Mouse (Mus musculus) 416B (cell line): ENCODE measurements at regions not wholly inside any gene's neighbourhood (a gene's known extent, or its start where the extent isn't known, plus 50 kb on each side); places are given as distances from the start of the nearest gene placed in this dataset.

Source experiments
- DNase-seq: peaks from one replicate; pipeline ENCODE4 v3.0.0; 2011; ENCODE audit warnings: low read depth

DNA sequence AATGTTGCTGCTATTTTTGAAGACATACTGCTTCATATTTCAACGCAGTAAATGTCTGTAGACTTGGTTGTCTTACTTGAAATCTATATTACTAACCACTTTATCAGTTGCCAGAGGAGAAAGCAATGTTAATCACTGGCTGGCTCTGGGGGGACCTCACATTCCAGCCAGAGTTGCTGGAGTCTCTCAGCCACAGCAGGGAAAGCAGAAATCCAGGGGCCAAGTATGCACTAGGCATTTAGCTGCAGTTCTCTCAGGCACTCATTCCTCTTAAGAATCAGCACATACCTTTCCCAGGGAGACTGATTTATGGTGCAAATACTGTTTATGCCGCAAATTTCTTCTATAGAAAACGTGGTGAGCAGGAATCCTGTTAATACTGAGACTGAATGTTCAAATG is 933.6 kb upstream of the Lcorl start:
- DNase-seq, result no peak

DNA sequence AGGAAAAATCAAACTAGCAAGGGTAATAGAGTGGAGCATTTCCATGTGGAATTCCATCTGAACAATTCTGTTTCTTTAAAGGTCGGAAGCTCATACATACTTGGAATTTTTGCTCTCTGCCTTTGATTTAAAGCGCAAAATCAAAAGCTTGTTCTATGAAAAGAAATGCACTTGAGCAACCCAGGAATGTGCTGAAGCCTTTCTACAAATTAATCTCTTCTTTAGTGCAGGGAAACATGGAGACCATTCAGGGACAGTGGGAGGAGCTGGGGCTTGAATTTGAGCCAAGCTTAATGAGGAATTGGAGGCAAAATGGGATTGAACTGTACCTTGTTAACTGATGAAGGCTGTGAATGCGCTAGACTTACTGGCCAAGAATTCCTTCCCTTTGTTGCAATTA is 933.1 kb upstream of the Lcorl start:
- DNase-seq, result no peak

DNA sequence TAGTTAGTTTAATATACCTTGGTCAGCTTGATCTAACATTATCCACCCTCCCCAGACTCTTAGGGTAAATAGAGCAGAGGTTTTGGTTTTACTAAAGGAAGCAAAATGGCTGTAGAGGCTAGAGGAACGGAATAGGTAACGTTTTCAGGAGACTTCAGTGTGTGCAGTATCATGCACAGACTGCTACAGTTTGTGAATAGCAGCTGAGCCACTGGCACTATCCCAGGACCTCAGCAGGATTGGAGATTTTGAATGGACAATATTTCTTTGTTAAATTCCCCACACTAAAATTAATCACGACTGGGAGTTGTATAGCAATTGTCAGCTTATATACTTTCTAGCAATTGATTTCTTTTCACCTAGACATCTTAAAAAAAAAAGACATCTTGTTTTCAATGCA is 929.7 kb upstream of the Lcorl start:
- DNase-seq, result no peak

DNA sequence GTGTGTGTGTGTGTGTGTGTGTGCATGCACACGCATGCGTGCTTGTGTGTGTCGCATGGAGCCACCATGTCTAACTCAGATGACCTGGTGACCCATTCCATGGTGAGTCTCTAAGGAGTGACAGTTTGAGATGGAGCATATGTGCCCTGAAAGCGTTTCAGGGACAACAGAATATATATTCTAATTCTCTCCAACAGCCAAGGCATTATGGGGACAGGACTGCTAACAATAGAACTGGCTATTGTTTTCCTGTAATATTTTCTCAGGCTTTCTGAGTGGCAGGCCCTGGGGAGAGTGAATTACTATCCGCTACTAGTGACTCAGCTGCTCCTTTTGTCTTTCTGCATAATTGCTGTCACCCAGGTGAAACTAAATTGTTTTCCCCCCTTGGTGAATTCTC is 898.7 kb upstream of the Lcorl start:
- no peak for DNase-seq

DNA sequence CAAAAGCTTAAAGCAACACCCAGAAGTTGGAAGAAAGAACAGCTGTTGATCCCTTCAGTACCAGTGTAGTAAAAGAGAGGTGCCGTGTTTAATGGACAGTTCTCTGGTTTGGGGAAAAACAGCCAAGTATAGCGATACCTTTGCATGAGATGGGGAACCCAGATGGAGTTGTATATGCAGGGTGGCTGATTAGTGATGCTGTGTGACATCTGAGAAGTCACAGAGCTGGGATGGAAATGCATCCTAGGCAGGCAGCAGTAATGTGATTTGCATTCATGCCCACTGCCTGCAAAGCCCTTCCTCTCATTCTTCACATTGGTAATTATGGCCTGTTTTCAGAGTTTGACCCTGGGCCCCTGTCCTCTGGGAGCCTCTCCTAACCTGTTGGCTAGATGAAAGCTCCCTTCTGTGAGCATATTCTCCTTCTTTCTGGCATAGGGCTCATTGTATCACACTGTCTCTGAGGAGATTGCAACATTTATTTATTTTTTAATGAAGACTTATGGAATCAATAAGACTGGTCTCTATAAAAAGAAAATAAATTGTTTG is 882.7 kb upstream of the Lcorl start:
- no peak for DNase-seq

DNA sequence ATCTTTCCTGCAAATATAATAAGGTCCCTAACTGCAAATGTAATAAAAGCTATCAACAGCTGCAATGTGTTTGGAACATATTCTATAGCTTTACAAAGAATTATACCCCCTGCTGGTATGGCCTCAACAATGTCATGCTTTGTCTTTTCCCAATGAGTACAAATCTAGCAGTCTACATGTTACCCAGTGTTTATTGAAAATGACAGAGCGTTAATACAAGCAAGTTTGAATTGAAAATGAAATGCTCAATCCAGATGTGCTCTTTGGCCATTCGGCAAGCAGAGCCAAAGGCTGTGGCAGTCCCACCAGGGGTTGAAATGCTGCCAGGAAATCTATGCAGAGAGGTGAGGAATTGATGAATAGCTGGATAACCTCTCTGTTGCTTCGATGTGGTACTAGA is 875.1 kb upstream of the Lcorl start:
- no peak for DNase-seq

DNA sequence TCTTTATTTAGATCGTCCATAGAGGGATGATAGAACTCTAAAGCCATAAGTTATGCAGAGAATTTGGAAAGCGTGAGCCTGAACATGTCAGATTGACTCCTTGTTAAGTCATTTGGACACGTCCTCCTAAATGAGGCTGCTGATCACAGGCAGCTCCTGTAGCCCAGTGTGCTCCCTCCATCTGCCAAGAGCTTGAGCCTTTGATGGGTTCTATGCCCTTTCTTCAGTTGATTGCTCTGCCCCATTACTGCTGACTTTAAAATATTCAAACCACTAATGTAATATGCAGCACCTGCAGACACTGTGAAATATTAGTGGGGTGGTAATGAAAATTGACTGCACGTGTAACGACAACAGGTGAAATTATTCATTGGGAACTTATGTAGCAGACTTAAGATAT is 874.6 kb upstream of the Lcorl start:
- no peak for DNase-seq

DNA sequence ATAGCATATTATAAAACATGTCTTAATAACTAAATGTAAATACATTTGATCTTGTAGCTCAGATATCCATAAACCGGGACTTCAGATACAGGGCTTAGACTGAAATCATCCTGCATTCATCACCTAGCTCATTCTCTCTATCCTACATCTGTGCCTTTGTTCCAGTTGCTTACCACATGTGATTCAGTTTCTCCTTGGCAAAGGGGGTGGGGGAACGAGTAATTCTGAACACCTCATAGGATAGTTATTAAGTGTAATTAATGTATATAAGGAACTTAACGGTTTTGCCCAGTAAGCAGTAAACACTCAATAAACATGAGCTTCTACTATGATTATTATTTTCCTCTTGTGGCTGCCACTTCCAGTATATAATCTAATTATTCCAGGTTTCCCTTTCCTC is 873.9 kb upstream of the Lcorl start:
- no peak for DNase-seq

DNA sequence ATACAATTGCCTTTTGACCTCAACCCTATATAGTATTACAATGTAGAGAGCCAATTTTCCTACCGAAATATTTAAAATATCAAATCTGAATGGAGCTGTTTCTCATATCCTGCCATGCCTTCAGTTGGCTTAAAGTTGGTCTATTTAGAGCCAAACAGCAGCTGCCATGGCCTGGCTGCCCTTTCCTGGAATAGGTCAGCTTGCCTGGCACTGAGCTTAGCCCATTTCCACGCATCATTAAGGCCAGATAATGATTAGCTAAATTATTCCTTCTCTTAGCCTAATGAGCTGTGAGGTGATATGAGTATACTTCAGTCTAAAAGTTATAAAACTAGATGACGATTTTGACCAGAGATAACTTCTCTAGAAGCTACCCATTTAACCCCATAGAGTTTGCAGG is 852.2 kb upstream of the Lcorl start:
- DNase-seq, result no peak

DNA sequence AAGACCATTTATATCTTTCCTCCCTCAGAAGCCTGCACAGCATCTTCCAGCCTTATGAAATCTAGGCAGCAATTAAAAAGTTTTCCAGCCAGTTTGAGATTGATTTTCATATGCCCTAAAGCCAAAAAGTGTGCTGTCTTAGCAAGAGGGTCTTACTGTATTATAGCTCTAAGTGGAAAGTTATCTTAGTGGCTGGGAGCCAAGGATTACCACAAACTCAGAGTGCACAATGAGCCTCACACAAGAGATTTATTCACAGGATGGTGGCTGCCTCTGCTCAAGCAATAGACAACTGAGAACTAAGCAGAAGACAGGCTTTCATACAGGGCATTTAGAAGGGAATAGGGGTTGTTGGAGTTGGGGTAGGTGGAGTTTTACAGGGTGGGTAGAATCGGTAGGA is 850.4 kb upstream of the Lcorl start:
- no peak for DNase-seq

DNA sequence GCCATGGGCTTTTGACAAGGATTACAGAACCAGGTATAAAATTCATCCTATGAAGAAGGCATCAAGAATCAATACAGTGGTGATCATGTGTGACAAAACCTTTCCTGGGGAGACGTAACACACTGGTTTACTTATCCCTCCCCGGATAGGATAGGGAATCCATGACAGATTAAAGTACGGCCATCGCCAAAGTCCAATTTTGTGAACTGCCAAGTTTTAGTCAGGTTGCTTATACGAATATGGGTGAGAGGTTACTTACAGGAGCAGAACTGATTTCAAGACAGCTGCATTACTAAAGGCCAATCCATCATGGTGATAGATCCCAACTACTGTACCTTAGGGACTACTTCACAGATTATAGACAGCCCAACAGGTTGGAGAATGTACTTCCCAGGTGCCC is 849.6 kb upstream of the Lcorl start:
- no peak for DNase-seq

DNA sequence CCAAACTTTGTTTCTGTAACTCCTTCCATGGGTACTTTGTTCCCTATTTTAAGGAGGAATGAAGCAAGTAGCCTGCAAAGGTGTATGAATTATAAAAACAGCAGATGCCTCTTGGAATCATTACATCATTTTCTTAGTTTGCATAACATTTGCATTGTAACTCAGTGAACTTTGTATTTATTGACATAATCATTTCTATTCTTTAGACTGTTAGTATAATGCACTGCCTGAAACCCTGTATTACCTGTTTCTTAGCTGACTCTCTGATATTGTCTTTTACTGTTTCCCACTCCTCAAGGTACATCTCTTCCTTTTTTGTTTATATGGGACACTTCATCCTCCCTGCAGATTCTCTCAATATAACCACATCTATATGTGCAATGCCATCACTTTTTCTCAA is 820.6 kb upstream of the Lcorl start:
- DNase-seq, result no peak

DNA sequence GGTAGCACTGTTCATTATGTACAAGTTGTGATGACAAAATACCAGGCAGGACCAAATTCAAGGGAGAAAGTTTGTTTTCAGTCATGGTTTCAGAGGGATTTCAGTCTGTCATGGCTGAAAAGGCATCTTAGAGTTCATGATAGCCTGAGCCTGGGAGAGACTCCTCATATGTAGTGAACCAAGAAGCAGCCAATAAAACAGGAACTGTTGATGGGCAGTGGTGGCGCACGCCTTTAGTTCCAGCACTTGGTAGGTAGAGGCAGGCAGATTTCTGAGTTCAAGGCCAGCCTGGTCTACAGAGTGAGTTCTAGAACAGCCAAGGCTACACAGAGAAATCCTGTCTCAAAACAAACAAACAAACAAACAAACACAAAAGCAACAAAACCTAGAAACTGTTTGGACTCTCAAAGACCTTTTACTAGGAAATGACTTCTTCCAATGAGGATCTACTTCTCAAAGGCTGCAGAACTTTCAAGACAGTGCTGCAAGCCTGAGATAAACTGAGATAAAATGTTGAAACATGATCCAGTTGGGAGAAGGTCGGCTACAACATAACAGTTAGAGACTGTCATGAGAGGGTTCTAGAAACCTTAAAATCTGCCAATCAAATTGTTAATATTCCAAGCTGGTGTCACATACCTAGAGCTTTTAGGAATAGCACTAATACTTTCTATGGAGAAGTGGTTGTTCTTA is 817.5 kb upstream of the Lcorl start:
- DNase-seq, result no peak

DNA sequence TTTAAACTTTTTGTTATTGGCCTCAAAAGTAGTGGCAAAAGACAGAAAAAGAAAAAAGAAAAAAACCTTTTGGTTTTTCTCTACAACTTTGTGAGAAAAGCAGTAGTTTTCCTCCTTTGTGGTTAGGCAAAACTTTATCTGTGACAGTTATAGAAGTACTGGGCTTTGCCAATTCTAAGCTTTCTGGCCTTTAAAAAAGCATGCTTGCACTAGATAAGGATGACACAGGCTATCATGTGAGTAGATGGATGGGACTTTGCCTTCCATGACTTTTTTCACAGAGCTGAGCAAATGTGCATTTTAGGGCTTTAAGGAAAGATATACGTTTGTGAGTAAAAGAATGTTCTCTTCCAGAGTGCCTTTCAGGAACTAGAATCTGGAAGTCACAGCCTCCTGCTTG is 816.0 kb upstream of the Lcorl start:
- no peak for DNase-seq

DNA sequence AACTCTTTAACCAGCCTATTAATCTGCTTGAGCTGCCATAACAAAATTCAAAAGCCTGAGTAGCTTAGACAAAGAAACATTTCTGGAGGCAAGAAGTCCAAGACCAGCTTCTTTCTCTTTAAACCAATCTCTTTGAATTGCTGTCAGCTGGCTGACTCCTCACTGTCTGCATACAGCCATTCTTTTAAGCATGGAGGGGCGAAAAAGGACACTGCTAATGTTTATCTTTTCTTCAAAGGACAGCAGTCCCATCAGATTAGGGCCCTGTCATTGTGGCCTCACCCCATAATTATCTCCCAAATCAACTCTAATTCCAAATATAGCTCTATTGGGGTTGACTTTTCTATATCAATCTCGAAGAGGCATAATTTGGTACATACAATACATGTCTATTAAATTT is 813.1 kb upstream of the Lcorl start:
- no peak for DNase-seq

DNA sequence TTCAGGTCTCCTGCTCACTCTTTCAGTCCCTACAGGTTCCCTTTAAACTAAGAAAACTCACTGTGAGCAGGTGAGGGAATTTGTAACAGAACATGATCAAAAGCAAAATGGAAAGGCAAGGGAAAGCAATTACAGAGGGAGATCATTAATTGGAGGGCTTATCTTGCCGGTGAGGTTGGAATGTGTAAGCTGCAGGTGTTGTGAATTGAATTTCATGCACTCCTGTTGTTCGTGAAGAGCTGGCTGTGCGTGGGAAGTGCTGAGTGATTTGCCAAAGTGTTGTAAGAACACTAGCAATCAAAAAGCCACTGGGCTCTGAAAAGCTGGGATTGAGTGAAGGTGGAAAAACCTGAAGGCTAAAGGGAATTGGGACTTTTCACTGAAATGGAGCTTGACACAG is 808.8 kb upstream of the Lcorl start:
- no peak for DNase-seq

DNA sequence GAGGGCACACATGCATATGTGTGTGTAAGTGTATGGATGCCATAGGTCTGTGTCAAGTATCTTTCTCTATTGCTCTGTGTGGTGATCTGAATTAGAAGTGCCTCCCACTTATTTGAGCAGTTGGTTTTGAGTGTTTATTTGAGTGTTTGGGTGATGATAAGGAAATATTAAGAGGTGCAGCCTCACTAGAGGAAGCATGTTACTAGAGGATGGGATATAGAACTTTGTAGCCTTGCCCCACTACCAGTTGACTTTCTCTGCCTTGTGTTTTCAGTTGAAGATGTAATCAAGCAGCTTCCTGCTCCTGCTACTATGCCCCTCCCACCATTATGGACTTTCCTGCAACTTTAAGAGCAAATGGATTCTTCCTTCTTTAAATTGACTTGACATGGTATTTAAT is 799.6 kb upstream of the Lcorl start:
- no peak for DNase-seq

DNA sequence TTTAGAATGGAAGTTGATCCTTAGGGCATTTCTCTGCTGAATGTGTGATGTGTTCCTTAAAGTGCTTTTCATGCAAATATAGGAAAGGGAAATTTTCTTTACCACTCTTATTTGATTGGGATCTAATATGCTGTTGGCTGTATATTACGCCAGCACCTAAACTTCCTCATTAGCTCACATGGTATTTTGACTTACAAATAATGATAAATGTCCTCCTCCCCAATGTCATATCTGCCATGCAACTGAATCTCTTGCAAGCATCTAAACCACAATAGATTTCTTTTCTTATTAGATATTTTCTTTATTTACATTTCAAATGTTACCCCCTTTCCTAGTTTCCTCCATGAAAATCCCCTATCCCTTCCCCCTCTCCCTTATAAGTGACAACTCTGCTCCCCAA is 796.8 kb upstream of the Lcorl start:
- DNase-seq, result no peak

DNA sequence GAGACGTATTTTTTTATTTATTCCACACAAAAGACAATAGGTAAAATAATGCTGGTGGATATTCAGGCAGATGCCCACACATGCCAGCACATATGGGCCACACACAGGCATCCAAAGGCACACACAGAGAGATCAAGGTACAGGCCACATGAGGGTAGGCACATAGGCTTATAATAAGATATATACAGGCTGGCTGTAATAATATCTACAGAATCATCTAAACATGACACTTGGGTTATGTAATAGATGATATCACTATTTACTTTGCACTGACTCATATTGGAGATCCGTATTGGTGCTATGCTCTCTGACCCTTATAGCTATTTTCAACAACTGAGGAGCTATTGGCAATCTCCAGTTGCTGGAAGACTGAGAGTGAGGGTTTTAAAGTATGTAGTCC is 785.6 kb upstream of the Lcorl start:
- DNase-seq, result peak; percentile 6

DNA sequence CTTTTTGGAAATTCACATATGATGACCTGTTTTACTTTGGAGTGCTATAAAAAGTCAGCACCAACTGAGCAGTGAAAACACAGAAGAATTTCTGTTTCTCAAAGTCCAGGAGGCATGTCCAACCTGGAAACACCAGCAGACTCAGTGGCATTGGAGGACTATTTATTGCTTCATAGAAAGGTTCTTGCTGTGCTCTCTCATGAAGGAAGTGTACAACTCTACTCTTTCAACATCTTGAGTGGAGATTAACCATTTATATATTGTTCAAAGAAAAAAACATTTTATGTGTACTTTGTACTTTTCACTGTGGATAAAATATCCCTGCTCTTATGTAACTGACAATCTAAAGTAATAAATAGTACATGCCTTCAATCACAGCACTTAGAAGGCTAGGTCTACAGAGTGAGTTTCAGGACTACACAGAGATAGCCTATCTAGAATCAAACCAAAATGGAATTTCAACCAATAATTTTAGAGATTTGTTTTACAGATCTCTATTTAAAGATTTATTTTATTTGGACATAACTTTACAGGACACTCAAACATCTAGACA is 777.8 kb upstream of the Lcorl start:
- no peak for DNase-seq
